Mouse (Mus musculus): ENCODE measurements around the gene Srsf11.

The Srsf11 gene

GRCm38 (mm10) chr3:158036329-158036988 lies at the start of gene Srsf11, which contains the start of gene Lrrc40:
TSS of gene Srsf11 (minus strand) at chr3:158036639.
TSS of gene Lrrc40 (plus strand) at chr3:158036662.
- DNase-seq (ENCODE audit: low read depth, low spot score) = peak; percentile 88

- DNase-seq (ENCODE audit: low read depth, low spot score) = no peak
Measured at GRCm38 (mm10) chr3:158077828-158078227, 41.4 kb upstream of the Srsf11 start.

DNA sequence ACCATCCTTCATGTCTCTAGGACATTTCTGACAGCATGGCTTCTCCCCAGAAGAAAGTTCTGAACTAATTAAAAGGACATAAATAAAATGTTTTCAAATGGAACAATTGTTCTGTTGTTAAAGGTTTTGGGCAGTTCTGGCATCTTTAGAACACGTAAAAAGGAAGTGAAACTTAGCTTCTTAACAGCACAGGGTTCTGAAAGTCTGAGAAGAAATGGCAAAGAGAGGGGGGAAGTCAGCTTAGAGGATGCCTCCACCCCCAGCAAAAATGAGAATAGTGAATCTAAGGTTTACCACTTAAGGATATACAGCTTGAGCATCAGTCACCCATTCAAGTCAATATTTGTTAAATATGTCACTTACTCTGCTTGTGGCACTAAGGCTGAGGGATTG lies 40.9 kb upstream of the Srsf11 start:
- no peak for DNase-seq (ENCODE audit: low read depth, low spot score)

GRCm38 (mm10) chr3:158076685-158077379 lies 40.4 kb upstream of the Srsf11 start:
- peak; percentile 19 for DNase-seq (ENCODE audit: low read depth, low spot score)

GRCm38 (mm10) chr3:158075004-158075403 lies 38.6 kb upstream of the Srsf11 start:
- no peak for DNase-seq (ENCODE audit: low read depth, low spot score)

DNA sequence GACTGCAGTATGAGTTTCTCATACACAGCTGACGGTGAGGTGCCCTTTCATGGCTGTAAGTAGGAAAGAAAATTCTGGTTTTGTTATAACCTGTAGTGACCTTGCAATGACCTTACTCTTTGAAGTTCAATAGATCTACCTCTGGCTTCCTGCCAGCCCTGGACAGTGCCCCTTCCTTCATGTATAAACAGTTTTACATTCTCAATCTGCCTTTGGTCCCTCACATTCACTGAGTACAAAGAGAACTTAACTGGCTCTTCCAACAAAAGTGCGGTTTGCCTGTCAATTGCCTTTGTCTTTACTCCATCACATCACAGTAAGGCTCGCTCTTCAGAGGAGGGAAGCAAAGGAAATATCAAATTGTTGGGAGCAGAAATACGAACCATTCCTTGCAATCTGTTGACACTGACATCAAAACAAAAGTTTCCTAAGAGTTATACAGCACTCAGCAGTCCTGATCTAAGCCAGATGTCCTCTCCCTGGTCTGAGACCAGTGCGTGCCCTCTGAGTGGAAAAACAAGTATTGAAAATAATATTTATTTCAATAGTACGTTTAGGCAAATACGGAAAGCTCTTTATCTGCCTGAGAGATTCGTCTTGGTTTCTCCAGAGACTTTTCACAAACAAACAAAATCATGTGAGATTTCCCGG lies 32.3 kb upstream of the Srsf11 start:
- DNase-seq (ENCODE audit: low read depth, low spot score) = no peak

DNA sequence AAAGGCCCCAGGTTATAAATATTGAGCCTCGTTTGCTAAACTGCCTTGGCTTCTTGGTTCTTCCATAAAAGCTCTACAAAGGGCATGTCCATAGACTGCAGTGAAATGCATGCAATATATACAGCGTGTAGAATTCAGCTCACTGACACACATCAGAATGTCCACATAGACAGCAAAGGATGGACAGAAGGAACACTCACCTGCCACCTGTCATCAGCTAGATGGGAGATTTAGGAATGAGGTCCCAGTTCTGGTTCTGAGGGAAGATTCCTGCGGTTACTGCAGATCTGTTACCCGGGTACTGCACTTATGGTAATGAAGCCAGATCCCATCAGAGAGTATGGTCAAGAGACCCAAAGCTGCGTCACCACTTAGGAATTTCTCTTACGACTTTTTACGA lies 31.5 kb upstream of the Srsf11 start:
- DNase-seq (ENCODE audit: low read depth, low spot score) = no peak

DNA sequence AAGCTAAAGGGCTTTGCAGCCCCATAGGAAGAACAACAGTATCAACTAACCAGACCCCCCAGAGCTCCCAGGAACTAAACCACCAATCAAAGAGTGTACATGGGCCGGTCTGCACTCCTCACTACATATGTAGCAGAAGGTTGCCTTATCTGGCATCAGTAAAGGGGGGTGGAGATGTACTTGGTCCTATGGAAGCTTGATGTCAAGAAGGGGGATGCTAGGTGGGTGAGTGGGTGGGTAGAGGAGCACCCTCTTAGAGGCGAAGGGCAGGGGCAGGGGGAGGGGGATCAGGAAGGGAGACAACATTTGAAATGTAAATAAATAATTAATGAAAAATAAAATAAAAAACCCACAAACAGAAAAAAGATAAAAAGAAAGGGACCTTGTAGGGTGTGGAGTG lies 28.8 kb upstream of the Srsf11 start:
- DNase-seq (ENCODE audit: low read depth, low spot score) = no peak

- DNase-seq (ENCODE audit: low read depth, low spot score) = no peak
Measured at GRCm38 (mm10) chr3:158061811-158062523, 25.5 kb upstream of the Srsf11 start.

- DNase-seq (ENCODE audit: low read depth, low spot score) = no peak
Measured at GRCm38 (mm10) chr3:158060621-158061291, 24.3 kb upstream of the Srsf11 start.

DNA sequence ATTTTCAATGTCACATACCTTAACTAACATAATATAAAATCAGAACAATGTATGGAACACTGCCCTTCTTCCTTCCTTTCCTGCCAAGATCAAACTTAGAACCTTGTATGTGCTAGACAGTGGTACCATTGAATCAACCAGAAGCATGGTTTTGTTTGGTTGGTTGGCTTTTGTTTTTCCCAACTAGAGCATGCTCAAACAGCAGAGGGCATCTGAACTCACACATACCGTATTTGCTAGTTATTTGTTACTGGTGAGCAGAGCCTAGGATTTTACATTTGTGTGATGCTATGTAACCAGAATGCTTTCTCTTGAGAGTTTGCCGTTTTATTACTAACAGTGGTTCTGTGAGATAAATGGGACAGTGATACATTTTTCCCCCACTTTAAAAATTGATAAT lies 13.1 kb upstream of the Srsf11 start:
- no peak for DNase-seq (ENCODE audit: low read depth, low spot score)

DNA sequence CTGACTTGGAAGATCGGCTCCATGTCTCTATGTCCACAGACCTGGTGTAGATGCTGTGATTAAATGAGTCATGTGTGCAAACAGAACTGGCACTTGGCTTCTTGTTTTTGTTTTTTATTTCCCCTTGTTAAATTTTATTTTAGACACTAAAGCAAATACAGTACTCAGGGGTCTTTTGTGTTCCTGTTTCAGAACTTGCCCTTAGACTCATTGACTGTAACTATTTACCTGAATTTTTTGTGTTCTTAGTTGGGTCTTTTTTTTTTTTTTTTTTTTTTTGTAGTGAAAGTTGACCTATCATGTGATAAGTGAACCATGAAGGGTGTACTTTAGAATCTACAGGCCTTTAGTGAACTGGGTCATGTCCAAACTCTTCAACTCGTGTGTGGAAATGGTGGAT lies 4.3 kb upstream of the Srsf11 start:
- no peak for DNase-seq (ENCODE audit: low read depth, low spot score)

GRCm38 (mm10) chr3:158038106-158038505 lies 1.7 kb upstream of the Srsf11 start:
- DNase-seq (ENCODE audit: low read depth, low spot score) = no peak

GRCm38 (mm10) chr3:158035866-158036265 lies 573 bp downstream of the Srsf11 start:
- peak; percentile 26 for DNase-seq (ENCODE audit: low read depth, low spot score)

DNA sequence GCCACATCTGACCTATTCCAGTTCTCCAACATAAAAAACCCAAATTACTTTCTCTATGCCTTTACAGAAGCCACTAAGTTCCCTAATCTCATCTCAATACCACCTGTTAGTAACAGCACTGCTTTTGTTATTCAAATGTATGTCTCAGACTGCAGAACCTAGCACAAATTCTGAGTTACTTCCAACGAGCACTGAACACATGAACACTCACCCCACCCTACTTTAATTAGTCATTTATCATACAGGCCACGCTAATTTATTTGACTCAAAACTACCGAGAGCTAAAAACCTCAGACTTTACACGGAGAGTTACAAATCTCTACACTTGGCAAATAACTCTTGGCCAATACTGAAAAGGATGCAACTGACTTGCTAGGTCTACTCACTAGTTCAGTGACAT lies 4.3 kb downstream of the Srsf11 start:
- no peak for DNase-seq (ENCODE audit: low read depth, low spot score)

DNA sequence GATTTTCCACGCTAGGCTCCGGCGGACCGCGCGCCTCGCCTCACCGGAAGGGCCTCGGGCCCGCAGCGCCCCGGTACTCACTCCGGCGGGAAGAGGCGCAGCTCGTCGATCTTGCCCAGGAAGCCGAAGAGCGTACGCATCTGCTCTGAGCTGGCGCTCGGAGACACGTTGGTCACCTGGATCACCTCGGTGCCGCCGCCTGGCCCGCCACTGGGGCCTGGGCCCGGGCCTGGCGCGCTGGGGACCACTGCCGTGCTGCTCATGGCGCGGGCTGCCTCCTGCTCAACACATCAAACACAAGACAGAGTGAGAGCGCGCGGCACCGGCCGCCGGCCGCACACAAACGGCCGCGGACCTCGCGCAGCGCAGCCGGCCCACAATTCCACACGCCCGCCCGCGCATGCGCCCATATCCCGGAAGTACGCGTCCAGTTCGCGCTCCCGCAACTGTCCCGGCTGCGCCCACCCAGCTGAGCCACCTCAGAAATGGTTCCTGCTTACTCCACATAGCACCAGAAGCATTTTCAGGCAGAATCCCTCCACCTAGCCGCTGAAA lies 5.0 kb downstream of the Srsf11 start:
- peak; percentile 78 for DNase-seq (ENCODE audit: low read depth, low spot score)

GRCm38 (mm10) chr3:158009762-158010320 lies 26.6 kb downstream of the Srsf11 start:
- DNase-seq (ENCODE audit: low read depth, low spot score) = no peak

- DNase-seq (ENCODE audit: low read depth, low spot score) = no peak
Measured at GRCm38 (mm10) chr3:158008647-158009046, 27.8 kb downstream of the Srsf11 start.

- DNase-seq (ENCODE audit: low read depth, low spot score) = no peak
Measured at GRCm38 (mm10) chr3:157998742-157999369, 37.6 kb downstream of the Srsf11 start.

GRCm38 (mm10) chr3:157995726-157996125 lies 40.7 kb downstream of the Srsf11 start:
- no peak for DNase-seq (ENCODE audit: low read depth, low spot score)

All from c-Kit-negative CD71-positive TER-119-positive erythroid progenitor cells, embryonic 14.5 days (primary cell).